Mouse (Mus musculus): ENCODE data around the gene Oprl1. TPM values are rescaled to one million over a fixed set of nuclear protein-coding genes. Genes with fewer than 3 reads are reported as not detected.

The Oprl1 gene
- total RNA-seq, 2 experiments from 2014 or later, result 0.24 to 0.54 TPM

DNA sequence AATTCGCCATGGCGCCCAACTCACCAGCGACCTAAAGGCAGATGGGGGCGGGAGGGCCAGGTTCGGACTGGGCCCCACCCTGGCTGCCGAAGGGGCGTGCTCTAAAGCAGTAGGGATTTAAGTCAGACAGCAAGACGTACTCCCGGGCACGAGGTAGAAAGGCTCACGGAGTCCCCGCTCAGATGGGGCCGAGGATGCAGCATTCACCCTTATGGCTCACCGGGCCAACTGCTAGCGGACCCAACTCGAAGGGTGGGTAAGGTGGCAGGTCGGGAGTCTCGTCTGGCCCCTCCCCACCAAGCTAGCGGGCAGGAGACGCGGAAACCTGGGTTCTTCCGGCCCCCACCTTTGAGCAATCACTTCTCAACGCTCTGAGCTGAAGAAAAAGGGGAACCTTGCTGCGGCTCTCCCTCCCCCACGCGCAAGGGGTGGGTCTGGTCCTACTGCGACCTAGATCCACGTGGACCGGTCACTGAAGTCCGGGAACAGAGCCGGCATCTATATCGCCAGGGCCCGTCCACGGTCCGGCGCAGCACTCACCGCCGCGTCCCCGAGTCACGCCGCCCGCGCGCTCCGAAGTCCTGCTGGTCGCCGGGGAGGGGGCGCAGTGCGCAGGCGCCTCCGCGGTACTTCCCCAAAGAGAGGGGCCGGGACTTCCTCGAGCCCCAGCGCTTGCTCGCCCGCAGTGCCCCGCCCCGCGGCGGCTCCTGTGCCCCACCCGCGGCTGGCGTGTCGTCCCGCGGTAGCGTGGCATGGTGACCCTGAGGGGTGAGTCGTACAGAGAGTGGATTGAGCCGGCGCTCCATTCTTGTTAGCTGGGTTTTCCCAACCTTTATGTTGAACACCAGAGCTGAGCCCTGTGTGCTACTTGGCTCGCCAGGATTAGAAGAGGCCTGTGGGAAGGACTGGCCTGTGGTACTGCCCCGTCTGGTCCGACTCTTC lies 21.2 kb upstream of the Oprl1 start, which contains the start of gene Rgs19:
Rgs19 (minus strand) TSS at position 639 of the 942 bp plus-strand sequence.
- peak; percentile 82 for DNase-seq

DNA sequence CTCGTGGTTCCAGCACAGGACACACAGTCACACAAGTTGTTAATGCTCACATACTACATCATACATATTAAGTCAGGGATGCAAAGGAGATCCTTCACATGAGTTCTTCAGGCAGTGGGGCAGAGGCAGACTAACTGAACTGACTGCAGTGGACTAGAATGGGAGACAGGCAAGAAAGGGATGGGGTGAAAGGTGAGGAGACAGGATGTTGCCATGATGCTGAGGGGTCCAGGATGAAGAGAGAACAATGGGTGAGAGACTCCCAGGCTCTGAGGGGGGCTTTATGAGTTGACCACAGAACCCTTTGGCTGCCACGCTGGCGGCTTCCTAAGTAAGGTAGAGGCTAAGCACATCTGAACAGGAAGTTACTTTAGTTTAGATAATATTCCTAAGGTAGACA lies 20.2 kb upstream of the Oprl1 start:
- no peak for DNase-seq

- no peak for DNase-seq
These were observed 19.0 kb upstream of the Oprl1 start for GRCm38 (mm10) chr2:181695776-181696175.

DNA sequence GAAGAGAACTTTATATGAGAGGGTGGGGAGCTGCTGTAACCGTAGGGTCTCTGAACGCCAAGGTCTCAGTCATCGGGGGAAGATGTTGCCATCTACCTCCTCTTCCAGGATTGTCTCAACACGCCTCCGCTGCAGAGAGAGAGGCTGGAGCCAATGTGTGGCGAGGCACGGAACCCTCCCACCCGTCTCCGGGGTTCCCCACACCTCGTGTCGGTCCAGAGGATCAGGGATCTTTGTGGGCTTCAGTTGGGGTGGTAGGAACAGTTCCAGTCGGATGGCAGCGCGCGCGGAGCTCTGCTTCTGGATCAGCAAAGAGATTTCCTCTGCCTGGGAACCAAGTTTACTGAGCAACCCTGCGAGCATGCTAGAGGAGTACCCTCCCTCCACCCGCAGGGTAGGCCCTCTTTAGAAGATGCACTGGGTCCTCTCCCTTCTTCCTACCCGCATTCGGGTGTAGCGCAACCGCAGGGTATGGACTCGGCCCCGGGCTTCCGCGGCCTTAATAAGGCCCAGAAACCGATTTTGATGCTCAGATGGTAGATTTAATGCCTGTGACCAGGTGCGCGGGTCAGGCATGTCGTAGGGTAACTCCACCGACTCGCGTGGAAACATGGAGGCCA lies 17.9 kb upstream of the Oprl1 start:
- no peak for DNase-seq

DNA sequence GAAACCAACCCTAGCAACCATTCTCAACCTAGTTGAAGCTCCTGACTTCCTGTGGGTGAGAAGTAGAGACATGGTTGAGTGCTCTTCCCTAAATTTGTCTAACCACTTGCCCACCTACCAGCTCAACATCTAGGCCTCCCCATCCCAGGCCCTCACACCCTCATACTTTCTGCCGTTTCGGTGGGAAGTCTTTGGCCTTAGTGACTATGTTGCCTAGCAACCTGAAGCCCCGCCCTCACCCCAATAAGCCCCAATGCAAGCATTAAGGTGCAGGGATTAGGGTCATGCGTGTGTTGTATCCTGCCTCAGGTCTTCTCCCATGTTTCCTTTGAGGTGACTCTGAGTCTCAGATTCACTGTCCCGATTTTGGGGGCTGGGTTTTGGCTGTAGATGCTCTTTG lies 16.6 kb upstream of the Oprl1 start, which contains the start of gene Lkaaear1:
Lkaaear1 (minus strand) TSS at position 202 of the 400 bp plus-strand sequence.
- no peak for DNase-seq

GRCm38 (mm10) chr2:181706668-181707067 lies 8.1 kb upstream of the Oprl1 start:
- no peak for DNase-seq

GRCm38 (mm10) chr2:181713749-181714148 lies 1.1 kb upstream of the Oprl1 start:
- no peak for DNase-seq

DNA sequence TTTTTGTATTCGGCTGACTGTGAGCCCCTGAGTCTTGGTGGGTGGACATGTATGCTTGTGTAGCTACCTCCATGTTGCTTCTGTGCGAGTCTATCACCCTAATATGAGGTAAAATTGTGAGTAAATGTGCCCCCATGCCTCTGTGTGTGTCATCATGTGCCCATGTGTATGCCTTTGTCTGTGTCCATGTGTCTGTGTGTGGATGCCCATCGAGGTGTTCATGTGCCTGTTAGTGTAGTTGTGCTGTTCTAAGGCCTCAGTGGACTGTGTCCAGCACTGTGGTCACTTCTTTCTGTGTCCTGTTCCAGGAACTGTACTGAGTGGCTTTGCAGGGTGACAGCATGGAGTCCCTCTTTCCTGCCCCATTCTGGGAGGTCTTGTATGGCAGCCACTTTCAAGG lies 566 bp downstream of the Oprl1 start:
- DNase-seq, result no peak

- no peak for DNase-seq
These were observed 2.2 kb downstream of the Oprl1 start for GRCm38 (mm10) chr2:181716991-181717390.

GRCm38 (mm10) chr2:181720061-181720460 lies 5.2 kb downstream of the Oprl1 start:
- no peak for DNase-seq

- no peak for DNase-seq
These were observed 6.4 kb downstream of the Oprl1 start for GRCm38 (mm10) chr2:181721200-181721599.

DNA sequence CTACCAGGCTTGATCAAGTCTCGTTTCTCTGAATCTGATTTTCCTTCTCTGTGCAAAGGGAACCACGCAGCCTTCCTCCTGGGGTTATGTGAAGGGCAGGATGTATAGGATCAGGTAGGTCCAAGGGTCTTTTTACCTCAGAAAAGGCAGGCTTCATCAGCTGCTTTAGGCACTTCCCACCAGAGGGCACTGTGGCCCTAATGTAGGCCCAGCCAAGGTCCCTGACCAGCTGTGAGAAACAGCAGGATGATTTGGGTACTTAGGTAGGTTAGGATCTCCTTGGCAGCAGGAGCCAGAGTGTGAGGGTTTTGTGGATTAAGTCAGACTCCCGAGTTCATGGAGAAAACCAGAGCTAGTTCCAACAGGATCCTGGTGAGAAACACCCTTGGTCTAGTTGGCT lies 7.4 kb downstream of the Oprl1 start:
- DNase-seq, result peak; percentile 42

DNA sequence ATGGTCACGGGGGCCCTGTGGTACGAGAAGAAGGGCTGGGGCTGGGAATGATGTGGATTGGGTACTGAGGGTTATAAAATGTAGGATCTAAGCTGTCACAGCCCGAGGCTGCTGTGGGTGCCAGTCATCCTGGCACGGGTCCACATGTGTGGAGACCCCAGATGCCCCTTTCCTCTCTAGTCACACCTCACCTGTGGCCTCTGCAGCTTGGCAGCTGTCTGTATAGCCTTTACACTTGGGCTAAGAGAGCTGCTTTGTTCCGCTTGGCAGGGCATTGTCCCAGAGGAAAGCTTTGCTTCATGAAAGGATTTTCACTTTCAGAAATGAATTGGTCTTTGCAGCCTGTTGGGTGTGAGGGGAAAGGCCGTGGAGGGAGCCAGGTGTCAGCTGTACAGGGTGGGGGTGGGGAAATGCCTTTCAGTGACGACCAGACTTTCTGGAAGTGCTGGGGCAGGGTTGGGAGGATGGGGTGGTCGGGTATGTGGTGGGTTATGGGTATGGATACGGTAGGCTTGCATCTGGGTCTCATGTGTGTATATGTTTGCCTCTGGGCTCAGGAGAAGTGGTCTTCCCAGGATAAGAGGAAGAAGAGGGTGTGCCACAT lies 12.9 kb downstream of the Oprl1 start:
- no peak for DNase-seq

DNA sequence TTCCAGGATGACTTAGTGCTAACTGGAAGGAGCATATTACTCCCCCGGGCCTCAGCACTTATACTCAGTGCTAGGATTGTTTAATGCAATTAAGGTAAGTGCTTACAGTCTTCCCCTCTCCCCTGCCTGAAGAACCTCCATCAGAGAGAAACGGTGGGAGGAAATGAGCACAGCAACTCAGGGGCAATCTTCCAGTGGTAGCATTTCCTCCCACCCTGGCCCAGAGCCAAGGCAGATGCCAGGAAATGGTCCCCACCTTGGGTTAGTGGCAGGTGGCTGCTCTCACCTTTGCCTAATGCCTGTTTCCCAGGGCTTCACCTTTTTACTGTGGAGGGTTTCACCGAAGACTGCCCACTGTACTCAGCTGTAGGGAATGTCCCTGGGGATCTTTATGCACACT lies 15.2 kb downstream of the Oprl1 start:
- DNase-seq, result no peak

- no peak for DNase-seq
These were observed 37.8 kb downstream of the Oprl1 start for GRCm38 (mm10) chr2:181752626-181753025.

DNA sequence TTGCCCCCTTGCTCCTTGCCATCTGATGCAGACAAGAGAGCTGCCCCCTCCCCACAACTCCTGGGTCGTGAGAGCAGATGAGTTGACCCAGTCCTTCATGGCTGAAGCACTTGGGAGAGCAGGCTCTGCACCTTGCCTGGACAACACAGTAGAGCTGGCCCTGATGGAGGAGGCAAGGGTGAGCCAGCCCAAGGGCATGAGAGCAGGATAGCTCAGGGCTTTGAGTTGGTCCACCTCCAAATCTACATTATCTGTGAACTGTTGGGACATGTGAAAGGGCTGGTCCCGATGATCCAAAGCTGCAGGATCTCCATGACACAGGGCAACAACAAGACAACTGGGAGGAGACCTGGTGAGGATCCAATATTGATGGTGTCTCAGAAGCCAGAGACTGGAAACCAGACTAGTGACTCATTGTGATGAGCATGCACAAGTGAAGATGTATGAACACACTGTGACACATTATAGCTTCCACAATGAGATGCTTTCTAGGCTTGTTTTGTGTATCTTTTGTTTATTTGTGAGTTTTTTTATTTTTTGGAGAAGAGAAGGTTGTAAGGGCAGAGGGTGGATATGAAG lies 43.4 kb downstream of the Oprl1 start:
- DNase-seq, result no peak

- DNase-seq, result no peak
These were observed 44.2 kb downstream of the Oprl1 start for GRCm38 (mm10) chr2:181759041-181759440.

DNA sequence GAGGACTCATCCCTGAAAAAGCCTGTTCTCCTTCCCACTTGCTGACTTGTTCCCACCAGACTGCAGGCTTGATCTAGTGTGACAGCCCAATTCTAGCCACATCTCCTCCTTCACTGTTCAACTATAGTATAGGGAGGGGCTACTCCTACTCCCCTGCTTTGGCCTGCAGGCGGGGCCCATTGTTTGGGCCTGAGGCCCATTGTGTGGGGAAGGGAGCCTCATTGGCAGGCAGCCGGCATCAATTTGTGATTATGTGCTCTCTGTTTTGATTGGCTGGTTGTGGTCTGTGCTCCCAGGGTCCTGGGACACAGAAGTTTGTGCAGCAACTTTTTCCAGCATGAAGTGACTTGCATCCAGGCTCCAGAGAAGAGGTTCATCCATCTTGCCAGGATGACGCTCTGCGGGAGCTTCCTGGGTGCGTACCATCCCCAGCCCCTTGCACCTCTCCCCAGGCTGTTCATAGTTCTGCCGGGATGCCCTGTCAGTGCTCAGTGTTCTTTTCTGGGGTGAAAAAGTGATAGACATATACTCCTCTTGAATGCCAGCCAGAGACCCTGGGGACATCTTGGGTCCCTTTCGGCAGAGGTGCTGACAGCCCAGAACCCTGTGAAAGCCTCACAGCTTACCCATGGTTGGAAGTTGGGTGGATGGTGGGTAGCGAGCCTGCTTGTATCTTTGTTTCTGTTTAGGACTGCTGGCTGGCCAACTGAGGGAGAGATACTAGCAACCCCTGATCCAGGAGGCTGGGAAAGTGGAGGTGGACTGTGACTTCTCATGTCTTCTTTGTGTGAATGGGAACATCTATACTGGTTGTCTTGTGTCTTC lies 48.4 kb downstream of the Oprl1 start, which contains the start of gene Myt1:
Myt1 (plus strand) TSS at position 327 of the 825 bp plus-strand sequence.
- no peak for DNase-seq

GRCm38 (mm10) chr2:181763886-181764527 lies 49.2 kb downstream of the Oprl1 start:
- DNase-seq, result no peak

DNA sequence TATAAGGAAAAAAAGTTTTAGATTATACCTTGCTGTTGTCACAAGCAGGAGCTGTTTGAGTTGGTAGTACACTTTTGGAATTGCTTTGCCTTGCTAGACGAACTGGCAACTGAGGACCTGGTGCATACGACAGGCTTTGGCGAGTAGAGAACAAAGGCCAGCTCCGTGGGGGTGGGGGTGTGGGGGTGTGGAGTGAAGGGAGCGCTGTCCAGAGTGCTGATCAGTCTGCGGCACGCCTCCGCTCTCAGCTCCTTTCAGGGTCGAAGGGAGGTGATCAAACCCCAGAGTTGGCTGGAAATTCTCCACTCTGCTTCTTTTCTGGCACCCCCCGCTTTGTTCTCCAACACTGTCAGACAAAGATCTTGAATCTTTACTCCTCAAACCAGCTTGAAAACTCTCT lies 49.8 kb downstream of the Oprl1 start:
- DNase-seq, result peak; percentile 49

GRCm38 (mm10) chr2:181765251-181765650 lies 50.4 kb downstream of the Oprl1 start:
- DNase-seq, result no peak
